Mouse (Mus musculus) lung, embryonic 15.5 days (tissue): ENCODE measurements at regions not wholly inside any gene's neighbourhood (a gene's known extent, or its start where the extent isn't known, plus 50 kb on each side); places are given as distances from the start of the nearest gene placed in this dataset.

ENCODE experiments used
- ATAC-seq: fragments of 200-750 bp; cut with Nextera tagmentation; 2 replicates; pipeline ENCODE4 v1.8.0; 2017; ENCODE audit warnings: moderate number of reproducible peaks, borderline replicate concordance; ENCODE audit not compliant: low FRiP score, low TSS enrichment; ENCODE audit errors: extremely low read depth
- H3K27ac ChIP-seq: fragments of 300-500 bp; sonication (generic); 2 replicates; pipeline ENCODE4 v1.5.1; 2015; ENCODE audit warnings: moderate library complexity, mild to moderate bottlenecking, inconsistent platforms
- H3K27me3 ChIP-seq: fragments of 300-500 bp; sonication (generic); 2 replicates; pipeline ENCODE4 v1.6.1; 2015; ENCODE audit warnings: inconsistent platforms
- H3K36me3 ChIP-seq: fragments of 300-500 bp; sonication (generic); 2 replicates; pipeline ENCODE4 v1.6.1; 2015; ENCODE audit warnings: inconsistent platforms
- H3K4me1 ChIP-seq: fragments of 300-500 bp; sonication (generic); 2 replicates; pipeline ENCODE4 v1.6.1; 2015; ENCODE audit warnings: inconsistent platforms
- H3K4me2 ChIP-seq: fragments of 300-500 bp; sonication (generic); 2 replicates; pipeline ENCODE4 v1.6.1; 2015; ENCODE audit warnings: inconsistent platforms, mild to moderate bottlenecking, moderate library complexity
- H3K4me3 ChIP-seq: fragments of 300-500 bp; sonication (generic); 2 replicates; pipeline ENCODE4 v1.5.1; 2015; ENCODE audit warnings: mild to moderate bottlenecking, inconsistent platforms
- H3K9ac ChIP-seq: fragments of 300-500 bp; sonication (generic); 2 replicates; pipeline ENCODE4 v1.6.1; 2015; ENCODE audit warnings: inconsistent platforms
- H3K9me3 ChIP-seq: fragments of 300-500 bp; sonication (generic); 2 replicates; pipeline ENCODE4 v1.6.1; 2016; ENCODE audit warnings: inconsistent platforms
- WGBS: fragments of 180-500 bp; shearing (Covaris S2); methylation state at CpG from one replicate; pipeline ENCODE4 v1.1.7; 2015; 5-methylcytosine and 5-hydroxymethylcytosine counted together

DNA sequence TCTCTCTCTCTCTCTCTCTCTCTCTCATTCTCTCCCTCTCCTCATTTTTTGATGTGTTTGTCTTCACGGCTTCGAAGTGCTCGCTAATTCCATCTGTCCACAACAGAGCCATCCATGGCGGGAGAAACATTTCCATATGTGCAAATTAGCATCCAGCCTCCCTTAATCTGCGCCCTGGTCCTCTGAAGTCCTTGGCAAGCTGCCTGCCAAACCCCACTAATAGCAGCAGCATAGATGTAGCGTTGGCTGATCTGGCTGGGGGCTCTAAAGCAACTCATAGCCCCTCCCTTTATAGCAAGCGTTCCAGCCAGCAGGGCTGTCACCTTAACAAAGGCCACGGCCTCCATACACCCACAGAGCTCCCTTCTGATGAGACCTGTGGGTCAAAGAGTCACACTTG, 272.3 kb upstream of the 3110018I06Rik start:
- Histone ChIP-seq H3K36me3 (no peaks in the 10 kb centered on the region), H3K4me3 (no peak overlapping the region), H3K27me3 (no peaks in the 10 kb centered on the region), H3K9me3 (no peaks in the 10 kb centered on the region), H3K4me1 (no peaks in the 10 kb centered on the region), H3K4me2 (no peak overlapping the region), H3K27ac (no peak overlapping the region), H3K9ac (no peak overlapping the region)
- ATAC-seq: no peak
- WGBS: 53% methylated on average over 8 of the region's 8 CpGs

DNA sequence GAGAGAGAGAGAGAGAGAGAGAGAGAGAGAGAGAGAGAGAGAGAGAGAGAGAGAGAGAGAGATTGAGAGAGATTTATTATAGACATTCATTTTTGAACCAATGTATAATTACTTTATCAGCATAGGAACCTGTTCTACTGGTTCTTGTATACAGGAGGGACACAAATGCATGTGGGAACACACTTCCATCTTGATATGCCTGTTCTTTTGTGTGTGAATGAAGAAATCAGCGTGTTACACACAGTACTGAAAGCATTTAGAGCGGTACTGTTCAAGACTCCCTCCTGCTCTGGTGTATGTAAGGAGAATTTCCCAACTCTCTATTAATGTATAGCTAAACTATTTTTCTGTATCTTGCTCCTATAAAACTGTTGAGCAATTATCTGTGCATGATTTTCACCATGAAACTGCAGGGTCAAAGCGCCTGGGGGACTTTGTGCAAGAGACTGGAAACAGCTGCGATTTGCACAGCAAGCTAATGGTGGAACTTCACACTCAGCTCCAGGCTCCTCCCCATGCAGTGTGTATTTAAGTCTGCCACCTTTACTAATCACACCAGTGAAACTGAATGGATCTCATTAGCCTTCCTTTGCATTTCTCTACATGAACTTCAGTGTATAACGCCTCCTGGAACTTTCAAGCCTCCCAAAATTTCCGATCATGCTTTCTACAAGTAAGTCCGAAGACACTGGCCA, 267.0 kb upstream of the 3110018I06Rik start:
- whole genome bisulfite sequencing: 68% methylated on average over 7 of the region's 7 CpGs
- no peaks in the 10 kb centered on the region for H3K36me3 ChIP-seq
- no peaks in the 10 kb centered on the region for H3K9me3 ChIP-seq
- H3K4me1 ChIP-seq: no peaks in the 10 kb centered on the region
- no peak overlapping the region for H3K27ac ChIP-seq
- no peak overlapping the region for H3K4me3 ChIP-seq
- H3K4me2 ChIP-seq: no peak overlapping the region
- H3K9ac ChIP-seq: no peak overlapping the region
- no peak for ATAC-seq
- no peaks in the 10 kb centered on the region for H3K27me3 ChIP-seq

DNA sequence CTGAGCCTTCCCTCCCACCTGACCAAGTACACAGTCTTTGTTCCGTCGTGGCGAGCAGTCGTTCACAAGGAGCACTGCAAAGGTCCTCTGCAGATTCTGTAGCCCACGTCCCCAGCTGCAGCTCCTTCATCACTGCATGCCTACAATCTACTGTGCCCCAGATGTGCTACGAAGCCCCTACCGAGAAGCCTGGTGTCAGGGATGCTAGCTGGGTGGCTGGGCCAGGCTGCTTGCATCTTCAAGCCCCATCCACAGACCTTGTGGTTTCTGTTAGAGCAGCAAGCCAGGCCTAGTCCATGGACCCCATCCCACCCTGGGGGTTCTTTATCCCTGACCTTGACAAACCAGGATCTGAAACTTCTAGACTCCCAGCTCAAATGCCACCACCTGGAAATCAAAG, 266.3 kb upstream of the 3110018I06Rik start:
- H3K4me2 ChIP-seq: no peak overlapping the region
- 59% methylated on average over 7 of the region's 7 CpGs for WGBS
- no peak overlapping the region for H3K27ac ChIP-seq
- no peak overlapping the region for H3K4me3 ChIP-seq
- no peaks in the 10 kb centered on the region for H3K4me1 ChIP-seq
- no peak overlapping the region for H3K9ac ChIP-seq
- no peak for ATAC-seq
- no peaks in the 10 kb centered on the region for H3K9me3 ChIP-seq
- H3K36me3 ChIP-seq: no peaks in the 10 kb centered on the region
- H3K27me3 ChIP-seq: no peaks in the 10 kb centered on the region

DNA sequence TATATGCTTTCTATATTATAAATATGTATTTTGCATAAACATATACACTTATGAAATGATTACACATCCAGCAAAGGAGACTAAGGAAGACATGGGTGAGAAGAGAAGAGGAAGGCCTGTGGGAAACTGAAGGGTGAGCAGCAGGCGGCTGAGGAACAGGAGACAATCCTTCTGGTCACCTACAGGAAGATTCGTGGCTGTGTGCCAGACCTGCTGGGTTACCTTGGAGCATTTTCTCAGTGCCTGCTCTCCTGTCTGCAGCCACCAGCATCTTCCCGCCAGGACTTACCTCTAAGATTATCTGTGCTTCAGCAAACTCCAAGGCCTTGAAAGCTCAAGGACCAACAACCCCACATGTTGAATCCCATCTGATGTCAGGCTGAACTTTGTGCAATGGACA, 258.3 kb upstream of the 3110018I06Rik start:
- Histone ChIP-seq H3K4me2 (no peak overlapping the region), H3K36me3 (no peaks in the 10 kb centered on the region), H3K9me3 (no peaks in the 10 kb centered on the region), H3K27ac (no peak overlapping the region), H3K27me3 (no peaks in the 10 kb centered on the region), H3K4me1 (no peaks in the 10 kb centered on the region), H3K9ac (no peak overlapping the region), H3K4me3 (no peak overlapping the region)
- 67% methylated on average over 3 of the region's 3 CpGs for WGBS
- ATAC-seq: no peak

DNA sequence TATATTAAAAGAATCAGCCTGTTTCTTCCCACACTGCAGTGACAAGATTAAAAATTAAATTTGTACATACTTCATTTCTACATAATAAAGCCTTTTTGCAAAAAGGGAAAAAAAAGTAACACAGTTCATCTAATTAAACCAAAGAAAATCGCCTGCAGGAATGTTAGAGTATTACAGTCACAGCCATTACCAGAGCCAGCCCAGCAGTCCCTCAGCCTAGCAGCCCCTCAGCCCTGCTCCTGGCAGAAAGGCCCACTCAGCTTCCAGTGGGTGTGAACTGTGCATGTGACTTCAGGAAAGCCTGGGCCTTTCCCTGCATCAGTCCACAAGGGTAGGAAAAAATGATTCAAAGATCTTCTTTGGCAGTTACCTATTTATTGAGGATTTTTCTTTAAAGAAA, 256.8 kb upstream of the 3110018I06Rik start:
- H3K36me3 ChIP-seq: no peaks in the 10 kb centered on the region
- no peaks in the 10 kb centered on the region for H3K9me3 ChIP-seq
- no peaks in the 10 kb centered on the region for H3K27me3 ChIP-seq
- no peak overlapping the region for H3K4me2 ChIP-seq
- no peak overlapping the region for H3K9ac ChIP-seq
- no peak overlapping the region for H3K4me3 ChIP-seq
- H3K27ac ChIP-seq: no peak overlapping the region
- ATAC-seq: no peak
- WGBS: 11% methylated on average over 1 of the region's 1 CpGs
- H3K4me1 ChIP-seq: no peaks in the 10 kb centered on the region

DNA sequence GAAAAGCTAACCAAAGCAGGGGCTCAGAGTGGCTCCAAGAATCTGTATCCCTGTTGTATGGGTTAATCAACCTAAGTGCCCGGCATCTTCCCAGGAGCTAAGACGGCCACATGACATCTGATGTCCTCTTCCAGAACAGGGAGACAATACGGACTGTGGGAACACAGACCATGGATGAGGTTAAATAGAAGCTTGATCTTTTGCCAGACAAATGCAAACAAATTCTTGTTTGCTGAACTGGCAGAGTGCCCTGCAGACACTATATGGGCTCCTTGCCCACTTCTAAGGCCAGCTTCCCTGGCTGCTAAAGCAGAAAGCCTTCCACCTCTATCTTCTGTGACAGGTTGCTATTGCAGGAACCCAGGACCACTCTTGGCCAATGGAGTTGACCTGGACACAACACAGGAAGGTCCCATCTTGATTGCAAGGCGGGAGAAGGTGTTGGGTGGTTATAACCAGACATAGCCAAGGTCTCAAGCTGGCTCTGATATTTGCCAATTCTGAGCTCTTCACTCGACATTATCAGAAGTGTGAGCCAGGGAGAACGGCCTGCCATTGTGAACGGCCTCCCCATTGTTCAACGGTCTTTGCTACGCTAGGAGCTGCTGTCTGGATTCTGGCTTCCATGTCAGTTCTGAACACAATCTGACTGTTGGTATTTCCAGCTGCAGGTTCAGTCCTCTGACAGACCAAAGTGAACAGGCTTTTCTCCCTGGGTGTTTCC, 237.5 kb upstream of the 3110018I06Rik start:
- H3K9ac ChIP-seq: no peak overlapping the region
- peak; percentile 73 for ATAC-seq
- WGBS: 20% methylated on average over 9 of the region's 9 CpGs

DNA sequence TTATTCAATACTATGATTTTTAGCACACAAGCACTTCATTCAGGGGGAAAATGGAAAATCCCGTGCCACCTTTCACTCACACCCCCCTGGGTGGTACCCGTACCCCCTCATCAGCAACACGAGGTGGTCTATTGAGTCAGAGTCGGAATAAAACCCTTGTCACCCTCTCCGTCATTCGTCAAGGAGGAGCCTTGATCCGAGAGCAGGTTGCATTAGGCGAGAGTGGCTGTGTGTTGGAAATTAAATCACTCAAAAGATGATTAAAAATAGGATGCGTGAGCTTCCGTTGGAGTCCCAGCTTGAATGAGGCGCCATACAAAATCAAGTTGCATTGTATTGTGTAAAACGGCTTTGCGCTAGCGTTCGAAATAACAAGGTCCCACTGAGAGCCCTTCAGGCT, 236.5 kb upstream of the 3110018I06Rik start:
- Histone ChIP-seq H3K27ac (no peak overlapping the region), H3K36me3 (no peaks in the 10 kb centered on the region), H3K4me1 (peaks cover 20% of the 10 kb centered on the region), H3K4me3 (no peak overlapping the region), H3K9me3 (no peaks in the 10 kb centered on the region), H3K27me3 (no peaks in the 10 kb centered on the region), H3K4me2 (no peak overlapping the region), H3K9ac (no peak overlapping the region)
- no peak for ATAC-seq
- WGBS: 73% methylated on average over 15 of the region's 15 CpGs

More for the DNA sequence above, 237.5 kb upstream of the 3110018I06Rik start:
- peak overlapping the region; percentile 29 for H3K27ac ChIP-seq
- H3K27me3 ChIP-seq: no peaks in the 10 kb centered on the region
- H3K9me3 ChIP-seq: no peaks in the 10 kb centered on the region
- no peak overlapping the region for H3K4me2 ChIP-seq
- no peaks in the 10 kb centered on the region for H3K36me3 ChIP-seq
- peaks cover 20% of the 10 kb centered on the region for H3K4me1 ChIP-seq
- H3K4me3 ChIP-seq: no peak overlapping the region

DNA sequence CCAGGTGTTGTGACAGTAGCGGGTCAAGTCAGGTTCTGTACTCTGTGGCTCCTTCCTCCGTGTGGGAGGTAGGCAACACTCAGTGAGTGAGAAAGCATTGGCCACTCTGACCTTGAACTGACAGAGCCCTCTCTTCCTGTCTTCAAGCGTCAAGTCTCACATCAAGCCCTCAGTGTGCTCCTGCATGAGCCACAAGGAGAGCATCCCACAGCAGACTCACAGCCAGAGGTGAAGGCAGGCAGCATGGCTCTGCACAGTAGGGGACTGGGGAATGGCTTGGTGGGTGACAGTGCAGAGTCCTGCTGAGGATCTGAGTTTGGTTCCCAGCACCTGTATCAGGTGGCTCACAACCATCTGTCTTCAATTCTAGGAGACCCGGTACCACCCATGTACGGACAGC, 226.4 kb upstream of the 3110018I06Rik start:
- no peaks in the 10 kb centered on the region for H3K9me3 ChIP-seq
- WGBS: 70% methylated on average over 5 of the region's 5 CpGs
- no peaks in the 10 kb centered on the region for H3K4me1 ChIP-seq
- ATAC-seq: no peak
- no peak overlapping the region for H3K9ac ChIP-seq
- H3K27ac ChIP-seq: no peak overlapping the region
- H3K4me3 ChIP-seq: no peak overlapping the region
- no peaks in the 10 kb centered on the region for H3K36me3 ChIP-seq
- no peaks in the 10 kb centered on the region for H3K27me3 ChIP-seq
- no peak overlapping the region for H3K4me2 ChIP-seq

DNA sequence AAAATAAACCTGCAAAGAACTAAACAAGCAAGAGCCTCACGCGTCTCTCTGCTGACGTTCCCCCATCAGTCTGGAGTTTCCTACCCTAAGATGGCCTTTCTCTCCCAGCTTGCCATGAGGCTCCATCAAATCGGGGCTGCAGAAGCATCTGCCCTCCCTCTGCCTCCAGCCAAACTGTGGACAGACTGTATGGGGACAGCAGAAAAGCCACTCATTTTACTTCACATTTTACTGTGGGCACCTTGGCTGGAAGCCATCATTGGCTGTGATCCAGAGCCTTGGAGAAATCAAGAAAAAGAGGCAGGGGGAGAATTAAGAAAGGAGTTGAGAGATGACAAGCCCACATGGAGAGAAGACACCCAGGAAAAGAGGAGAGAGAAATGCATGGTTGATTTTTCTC, 225.9 kb upstream of the 3110018I06Rik start:
- WGBS: 45% methylated on average over 4 of the region's 4 CpGs
- H3K4me3 ChIP-seq: no peak overlapping the region
- H3K36me3 ChIP-seq: no peaks in the 10 kb centered on the region
- no peak overlapping the region for H3K4me2 ChIP-seq
- H3K9me3 ChIP-seq: no peaks in the 10 kb centered on the region
- no peak overlapping the region for H3K27ac ChIP-seq
- no peaks in the 10 kb centered on the region for H3K27me3 ChIP-seq
- no peaks in the 10 kb centered on the region for H3K4me1 ChIP-seq
- ATAC-seq: no peak
- H3K9ac ChIP-seq: no peak overlapping the region

DNA sequence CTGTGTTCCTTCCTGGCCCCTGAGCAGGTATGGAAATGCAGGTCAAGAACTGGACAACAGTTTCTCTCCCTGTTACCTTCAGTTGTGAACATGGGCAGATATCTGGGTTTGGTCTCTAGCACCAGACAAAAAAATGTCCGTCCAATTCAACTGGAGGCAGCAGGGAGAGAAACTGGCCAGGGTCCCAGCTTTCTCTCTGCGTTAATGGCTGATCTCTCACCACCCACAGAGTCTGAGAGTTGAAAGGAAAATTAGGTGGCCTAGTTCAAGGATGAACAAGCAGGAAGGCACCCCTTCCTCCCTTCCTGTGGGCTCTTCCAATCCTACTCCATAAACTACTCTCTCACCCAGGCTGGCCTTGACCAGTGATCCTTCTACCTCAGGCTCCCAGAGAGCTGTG, 221.7 kb upstream of the 3110018I06Rik start:
- Histone ChIP-seq H3K9ac (no peak overlapping the region), H3K9me3 (no peaks in the 10 kb centered on the region), H3K4me3 (no peak overlapping the region), H3K4me2 (no peak overlapping the region), H3K4me1 (no peaks in the 10 kb centered on the region), H3K36me3 (no peaks in the 10 kb centered on the region), H3K27ac (no peak overlapping the region), H3K27me3 (no peaks in the 10 kb centered on the region)
- 48% methylated on average over 2 of the region's 2 CpGs for WGBS
- no peak for ATAC-seq

DNA sequence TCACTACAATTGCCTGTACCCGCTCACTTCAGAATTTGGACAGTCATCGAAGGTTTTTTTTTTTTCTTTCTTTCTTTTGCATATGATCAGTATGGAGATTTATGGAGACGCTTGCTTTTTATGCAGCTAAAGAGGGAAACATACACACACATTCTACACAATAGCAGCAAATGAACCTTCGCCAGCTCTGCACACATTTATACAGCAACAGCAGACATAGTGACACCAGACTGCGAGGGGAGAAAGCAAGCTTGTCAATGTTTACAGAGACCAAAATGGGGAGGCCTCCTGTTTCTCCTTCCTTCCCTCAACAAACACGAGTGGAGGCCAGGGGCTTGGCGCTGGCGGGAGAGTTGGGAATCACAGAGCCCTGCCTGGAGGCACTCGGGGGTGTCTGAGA, 202.8 kb upstream of the 3110018I06Rik start:
- no peak overlapping the region for H3K4me3 ChIP-seq
- H3K9ac ChIP-seq: no peak overlapping the region
- no peak for ATAC-seq
- no peak overlapping the region for H3K27ac ChIP-seq
- no peak overlapping the region for H3K4me2 ChIP-seq
- H3K9me3 ChIP-seq: no peaks in the 10 kb centered on the region
- 55% methylated on average over 9 of the region's 9 CpGs for WGBS
- H3K27me3 ChIP-seq: no peaks in the 10 kb centered on the region
- no peaks in the 10 kb centered on the region for H3K4me1 ChIP-seq
- no peaks in the 10 kb centered on the region for H3K36me3 ChIP-seq

DNA sequence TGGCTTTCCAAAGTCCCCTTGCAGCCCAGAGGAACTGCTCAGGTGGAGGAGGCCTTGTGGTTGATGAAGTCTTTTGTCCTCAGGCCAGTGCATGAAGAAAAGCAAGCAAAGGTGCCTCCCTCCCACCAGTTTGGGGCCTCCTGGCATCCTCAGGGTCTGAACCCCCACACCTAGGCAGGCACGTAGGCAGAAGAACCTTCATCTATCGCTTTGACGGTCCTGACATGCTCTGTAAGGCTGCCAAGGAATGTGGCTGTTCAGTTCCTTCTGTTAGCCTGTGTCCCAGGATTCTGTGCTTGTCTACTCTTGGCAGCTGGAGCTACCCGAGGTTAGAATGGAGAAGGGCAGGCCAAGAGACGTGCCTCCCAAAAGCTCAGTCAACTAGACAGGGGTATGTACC, 197.1 kb upstream of the 3110018I06Rik start:
- Histone ChIP-seq H3K27me3 (no peaks in the 10 kb centered on the region), H3K27ac (no peak overlapping the region), H3K9me3 (no peaks in the 10 kb centered on the region), H3K36me3 (no peaks in the 10 kb centered on the region), H3K9ac (no peak overlapping the region), H3K4me1 (no peaks in the 10 kb centered on the region), H3K4me3 (no peak overlapping the region), H3K4me2 (no peak overlapping the region)
- 74% methylated on average over 5 of the region's 5 CpGs for WGBS
- no peak for ATAC-seq
